Mouse (Mus musculus): ENCODE measurements around the gene Mark4.

DNA sequence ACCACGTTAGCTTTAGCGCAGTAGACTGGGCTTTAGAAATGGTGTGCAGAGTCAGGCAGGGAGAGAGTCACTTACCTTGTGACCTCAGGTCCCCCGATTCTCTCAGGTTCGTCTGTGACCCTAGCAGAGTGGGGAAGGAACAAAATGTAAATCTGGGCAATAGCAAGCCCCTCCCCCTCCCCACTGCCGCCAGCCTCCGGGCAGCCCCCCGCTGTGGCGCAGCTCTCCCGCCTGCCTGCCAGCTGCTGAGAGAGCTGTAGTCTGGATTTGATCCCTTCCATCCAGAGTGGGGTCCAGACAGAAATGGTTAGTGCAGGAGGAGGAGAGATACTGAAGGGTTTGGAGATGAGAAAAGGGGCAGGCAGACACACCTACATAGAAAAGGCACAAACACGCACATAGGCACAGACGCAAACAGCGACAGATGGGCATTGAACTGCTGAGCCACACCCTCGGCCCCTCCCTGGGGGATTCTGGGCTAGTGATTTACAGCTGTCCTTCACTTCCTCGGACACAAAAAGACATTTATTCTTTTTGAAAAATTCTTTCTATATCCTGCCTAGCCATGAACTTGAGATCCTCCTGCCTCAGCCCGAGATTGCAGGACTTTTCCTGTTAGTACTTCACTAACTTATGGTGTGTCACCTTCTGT is 30.5 kb downstream of the Mark4 start:
- TF ChIP-seq CTCF (IDR thresholded peaks at IDR 0.05; ENCODE audit: control insufficient read depth, insufficient read depth, insufficient replicate concordance, low read depth, low read length) (no peak), POLR2A (IDR thresholded peaks at IDR 0.05; ENCODE audit: control insufficient read depth, low read depth, low read length) (no peak)
